Mouse (Mus musculus) layer of hippocampus, adult 8-10 months (tissue): ENCODE results near the gene Pdgfa. TPM values are rescaled to one million over a fixed set of nuclear protein-coding genes. Genes with fewer than 3 reads are reported as not detected.

Source experiments
- DNase-seq, 2 experiments: peaks; one replicate each; pipeline ENCODE4 v3.0.0; 2022; ENCODE audit warnings: low spot score in 2 of 2
- total RNA-seq, 4 experiments: library from RNA; stranded (reverse); gene quantifications; 2 replicates each; pipeline ENCODE4 v1.2.4; 2022

Gene Pdgfa
- total RNA-seq: 10 to 100 TPM; 41.3 to 48.8 (median 46.4) TPM

DNA sequence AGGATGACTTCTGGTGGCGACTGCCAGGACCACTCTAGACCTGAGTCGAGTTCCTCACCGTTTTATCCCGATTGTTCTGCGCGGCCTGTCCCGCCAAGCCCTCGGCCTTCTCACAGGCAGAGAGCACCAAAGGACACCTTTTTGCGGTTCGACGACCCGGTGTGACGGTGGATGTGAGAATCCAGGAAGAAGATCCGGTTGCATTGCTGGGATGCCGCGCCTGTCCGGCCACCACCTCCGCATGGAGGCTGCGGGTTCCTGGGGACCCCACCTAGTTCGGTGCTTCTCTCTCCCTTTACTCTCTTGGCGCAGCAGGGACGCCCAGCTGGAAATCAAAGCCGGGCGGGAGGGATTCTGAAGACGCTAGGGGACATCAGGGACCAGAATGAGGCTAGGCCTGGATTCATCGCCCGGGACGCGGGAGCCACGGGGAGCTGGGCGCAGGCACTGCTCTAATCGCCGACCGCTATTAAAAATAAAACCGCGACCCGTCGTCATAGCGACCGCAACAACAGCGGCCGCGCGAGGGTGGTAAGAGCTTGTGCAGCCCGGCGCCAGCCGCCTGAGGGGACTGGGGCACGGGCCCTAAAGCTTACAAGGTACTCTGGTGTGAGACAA, at the start of gene Pdgfa:
Gene Pdgfa (minus strand): TSS at position 200 of the 618 bp plus-strand sequence.
- peak; percentile 44 to 59 for DNase-seq

DNA sequence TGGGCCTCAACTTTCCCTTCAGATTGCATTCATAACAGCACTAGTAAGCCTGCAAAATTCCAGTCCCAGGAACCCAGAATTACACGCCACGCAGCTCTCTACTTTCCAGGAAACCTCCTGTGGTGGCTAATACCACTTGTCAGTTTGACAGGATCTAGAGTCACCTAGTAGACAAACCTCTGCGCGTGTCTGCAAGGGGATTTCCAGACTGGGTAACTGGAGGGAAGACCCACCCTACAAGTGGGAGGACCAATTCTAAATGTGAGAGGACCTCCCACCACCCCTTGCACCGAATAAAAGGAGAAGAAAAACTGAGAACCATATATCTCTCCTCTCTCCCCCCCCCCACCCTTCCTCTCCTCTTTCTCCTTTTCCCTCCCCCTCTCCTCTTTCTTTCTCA, 49.5 kb upstream of the Pdgfa start:
- DNase-seq: no peak

DNA sequence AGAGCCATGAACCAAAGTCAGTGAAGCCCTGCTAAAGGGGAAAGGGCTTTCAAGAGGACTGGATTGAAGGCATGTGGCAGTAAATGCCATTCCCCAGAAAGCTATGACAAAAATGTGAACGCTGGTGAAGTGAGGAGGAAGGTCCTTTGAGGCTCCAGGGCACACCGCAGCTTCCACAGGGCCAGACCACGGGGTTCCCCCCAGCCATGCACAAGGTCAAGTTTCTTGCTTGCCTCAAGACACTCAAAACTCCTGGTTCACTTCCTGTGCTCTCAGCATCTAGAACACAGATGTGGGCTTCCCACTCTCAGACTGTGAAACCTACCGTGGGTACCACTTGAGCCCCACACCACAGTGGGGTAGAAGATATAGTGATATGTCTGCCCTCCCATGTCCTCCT, 46.4 kb upstream of the Pdgfa start:
- DNase-seq: no peak

DNA sequence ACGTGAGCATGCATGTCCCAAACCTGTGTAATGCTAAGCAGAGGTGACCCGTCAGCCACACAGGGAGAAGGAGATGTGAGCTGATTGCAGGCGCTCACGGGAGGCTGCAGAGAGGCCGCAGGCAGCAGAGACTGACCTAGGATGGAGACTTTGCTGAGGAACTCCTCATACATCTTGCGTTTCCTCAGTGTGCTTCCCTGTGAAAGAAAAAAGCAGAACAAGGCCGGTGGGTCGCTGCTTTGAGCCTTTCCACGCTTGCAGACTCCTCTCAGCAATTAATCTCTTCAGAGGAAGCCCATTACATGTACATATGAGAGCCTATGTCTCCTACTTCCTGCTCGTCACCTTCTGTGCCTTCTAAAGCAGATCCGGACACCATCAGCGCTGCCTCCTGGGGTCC, 45.1 kb upstream of the Pdgfa start:
- DNase-seq: no peak

DNA sequence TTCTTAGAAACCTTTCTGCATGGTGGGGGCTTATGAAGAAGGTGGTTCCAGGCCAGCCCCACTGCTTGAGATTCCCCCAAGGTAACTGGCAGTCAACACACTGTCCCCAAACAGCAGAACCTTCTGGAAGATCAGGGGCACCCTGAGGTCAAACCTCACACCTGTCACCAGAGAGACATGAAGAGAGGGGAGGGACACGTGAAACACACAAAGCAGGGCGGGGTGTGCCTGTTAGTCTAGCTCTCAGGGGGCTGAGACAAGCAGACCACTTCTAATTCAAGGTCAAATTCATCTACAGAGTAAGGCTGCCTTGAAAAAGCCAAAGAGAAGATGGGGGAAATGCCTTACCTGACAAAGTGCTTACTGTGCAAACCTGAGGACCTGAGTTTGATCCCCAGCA, 38.0 kb upstream of the Pdgfa start:
- DNase-seq: no peak

DNA sequence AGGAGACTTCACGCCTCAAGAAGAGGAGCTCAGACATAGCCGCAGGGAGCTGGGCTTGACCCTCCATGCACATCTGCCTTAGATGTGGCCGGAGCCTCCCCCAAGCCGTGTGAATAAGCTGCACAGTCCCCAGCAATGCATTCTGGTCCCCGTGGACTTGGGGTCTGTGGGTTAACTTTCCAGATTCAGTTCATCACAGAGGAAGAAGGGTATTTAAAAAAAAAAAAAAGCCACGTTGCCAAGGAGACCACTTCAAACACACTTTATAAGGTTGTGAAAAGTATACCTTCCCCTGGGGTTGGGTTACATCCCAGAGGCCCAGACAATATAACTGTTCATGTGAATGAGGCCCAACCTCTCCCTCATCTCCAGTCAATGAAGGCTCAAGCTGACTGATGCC, 37.6 kb upstream of the Pdgfa start:
- DNase-seq: no peak

DNA sequence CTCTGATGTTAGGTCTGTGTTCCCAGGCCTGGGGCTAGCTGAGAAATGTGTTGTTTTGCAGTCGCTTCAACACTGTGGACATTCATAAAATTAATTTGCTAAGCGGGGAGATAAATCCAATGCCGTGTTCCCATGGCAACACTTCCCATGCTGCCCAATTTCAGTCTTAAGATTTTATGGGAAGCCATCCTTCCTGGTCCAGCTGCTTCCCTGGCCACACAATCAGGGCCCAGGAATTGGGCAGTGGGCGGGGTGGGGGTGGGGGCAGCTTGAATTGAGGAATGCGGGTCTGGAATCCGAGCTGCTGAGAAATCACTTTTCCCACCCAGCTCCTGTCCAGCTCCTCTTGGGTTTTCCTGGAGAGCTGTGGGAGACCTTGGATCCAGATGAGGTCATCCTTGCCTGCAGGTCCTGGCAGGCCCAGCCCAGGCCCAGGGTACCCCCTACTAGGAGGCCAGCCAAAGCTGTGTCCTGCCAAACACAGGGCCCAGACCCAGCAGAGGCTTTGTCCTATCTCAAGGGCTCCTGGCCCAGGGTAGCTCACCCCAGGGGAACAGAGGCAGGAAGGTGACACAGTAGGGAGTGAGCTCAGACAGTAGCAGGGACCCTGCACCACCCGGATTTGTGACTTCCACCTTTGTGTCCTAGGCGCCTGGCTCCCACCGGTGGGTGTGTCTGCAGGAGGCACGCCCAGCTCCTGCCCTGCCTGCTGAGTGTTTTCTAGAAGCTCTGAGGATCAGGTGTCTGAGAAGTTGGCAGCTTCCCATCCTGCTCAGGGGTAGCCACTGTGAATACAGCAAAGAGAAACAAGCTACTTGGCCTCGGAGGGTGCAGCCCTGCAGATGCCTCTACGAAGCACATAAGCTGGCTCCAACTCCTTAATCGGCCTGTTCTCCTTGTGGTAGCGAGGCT, 36.5 kb upstream of the Pdgfa start:
- DNase-seq: no peak

DNA sequence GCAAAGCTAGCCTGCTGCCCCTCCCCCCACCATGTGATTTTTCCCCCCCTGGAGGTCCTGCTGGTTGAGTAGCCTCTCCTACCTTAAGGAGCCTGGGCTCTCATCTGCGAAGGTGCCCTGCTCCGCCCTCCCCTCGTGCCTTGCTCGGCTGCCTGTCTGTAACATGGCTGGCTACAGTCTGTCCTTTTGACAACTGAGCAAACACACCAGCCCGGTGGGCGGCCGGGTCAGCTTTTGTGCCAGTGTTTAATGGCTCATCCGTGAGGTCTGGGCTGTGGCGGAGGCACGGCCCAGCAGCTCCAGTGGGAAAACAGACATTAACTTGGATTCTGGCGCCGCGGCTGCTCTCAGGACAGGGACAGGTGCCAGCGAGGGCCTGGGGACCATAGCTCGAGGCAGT, 30.4 kb upstream of the Pdgfa start:
- DNase-seq: no peak

DNA sequence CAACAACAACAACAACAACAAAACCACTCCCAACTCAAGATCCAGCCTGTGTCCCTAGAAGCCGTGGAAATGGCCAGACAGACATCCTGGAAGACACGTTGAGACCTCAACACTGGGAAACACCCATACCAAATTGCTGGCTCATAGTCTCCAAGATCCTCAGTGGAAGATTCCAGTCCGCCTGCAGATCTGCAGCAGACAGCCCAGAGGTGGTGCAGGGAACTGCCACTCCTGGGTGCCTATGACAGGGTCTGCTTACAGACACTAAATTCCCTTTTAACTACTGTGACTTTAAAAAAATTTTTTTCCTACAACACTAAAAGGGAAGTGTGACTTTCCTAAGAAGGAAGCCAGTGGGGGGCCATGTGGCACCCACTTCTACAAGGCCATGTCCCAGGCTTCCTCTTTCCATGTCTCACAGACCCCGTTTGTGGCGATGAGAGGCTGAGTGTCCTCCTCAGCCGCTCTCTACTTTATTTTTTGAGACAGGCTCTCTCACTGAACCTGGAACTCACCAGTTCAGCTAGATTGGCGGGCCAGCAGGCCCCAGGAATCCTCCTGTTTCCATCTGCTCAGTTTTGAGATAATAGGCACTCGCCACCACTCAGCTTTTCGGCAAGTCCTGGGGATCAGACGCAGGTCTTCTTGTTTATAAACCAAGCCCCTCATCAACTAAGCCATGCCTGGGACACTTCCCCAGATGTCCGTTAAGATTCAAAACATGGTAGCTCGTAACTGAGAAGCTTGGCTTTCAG, 27.4 kb upstream of the Pdgfa start:
- no peak for DNase-seq

DNA sequence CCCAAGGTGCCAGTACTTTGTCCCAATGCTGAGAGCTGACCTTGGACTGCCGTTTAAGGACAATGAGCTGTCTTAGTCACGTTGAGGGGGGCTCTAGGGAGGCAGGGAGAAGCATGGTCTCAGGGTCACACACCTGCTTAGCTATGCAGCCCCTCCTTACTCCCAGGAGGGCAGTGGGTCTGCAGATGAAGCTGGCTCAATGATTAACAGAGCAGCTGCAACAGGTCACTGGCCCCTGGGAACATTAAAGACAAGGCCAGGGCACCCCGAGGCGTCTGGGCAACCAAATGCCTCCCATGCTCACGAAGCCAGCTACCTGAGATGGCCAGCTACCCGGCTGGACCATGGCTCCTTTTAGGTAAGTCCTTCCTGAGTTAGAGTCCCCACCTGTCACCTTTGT, 23.4 kb upstream of the Pdgfa start:
- no peak for DNase-seq

DNA sequence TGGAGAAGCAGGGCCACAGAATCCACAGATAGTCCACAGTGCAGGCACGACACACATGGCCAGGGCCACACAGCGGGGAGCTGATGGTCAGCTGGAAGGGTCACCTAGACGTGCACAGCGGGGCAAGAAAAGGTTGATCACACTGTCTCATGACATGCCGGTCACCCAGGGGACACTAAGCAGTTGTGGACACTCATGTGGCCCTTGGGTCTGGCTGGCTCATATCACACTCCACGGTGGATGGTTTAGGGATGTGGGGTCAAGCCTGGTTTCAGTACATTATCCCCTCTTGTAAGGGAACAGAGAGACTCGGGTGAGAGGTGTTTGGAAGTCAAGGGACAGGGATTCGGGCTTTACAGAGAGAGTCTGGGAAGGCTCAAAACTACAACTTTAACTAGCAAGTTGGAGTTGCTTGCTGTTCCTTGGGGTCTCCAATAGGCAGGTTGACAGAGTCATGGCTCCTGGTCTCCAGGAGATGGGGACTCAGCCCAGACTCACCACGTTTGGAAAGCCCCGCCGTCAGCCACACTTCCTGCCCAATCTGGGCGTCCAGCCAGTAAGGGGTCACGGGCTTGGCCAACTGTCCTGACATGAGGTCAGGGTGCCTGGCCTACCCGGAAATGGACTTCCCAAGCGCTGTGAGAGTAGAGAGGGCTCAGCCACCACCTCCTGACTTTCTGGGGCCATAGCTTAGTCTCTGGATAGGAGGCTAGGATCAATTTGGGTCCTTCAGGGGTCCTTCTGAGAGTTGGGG, 20.4 kb upstream of the Pdgfa start:
- no peak for DNase-seq

DNA sequence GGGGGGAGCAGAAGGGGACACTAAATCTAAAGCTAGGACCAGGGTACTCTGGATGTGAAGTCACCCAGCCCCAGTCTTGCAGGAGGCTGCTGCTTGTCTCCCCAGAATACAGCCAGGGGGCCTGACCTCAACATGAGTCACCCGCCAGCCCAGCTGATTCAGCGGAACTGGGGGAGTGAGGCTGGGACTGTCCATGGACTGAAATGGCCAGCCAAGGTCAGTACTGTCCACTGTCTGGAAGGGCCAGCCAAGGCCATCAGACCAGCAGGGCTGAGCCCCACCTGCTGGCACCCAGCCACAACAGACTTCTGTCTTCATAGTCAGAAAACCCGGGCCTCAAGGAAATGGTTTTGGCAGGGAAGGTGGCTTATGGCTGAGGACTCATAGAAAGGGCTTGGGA, 17.9 kb upstream of the Pdgfa start:
- DNase-seq: no peak

DNA sequence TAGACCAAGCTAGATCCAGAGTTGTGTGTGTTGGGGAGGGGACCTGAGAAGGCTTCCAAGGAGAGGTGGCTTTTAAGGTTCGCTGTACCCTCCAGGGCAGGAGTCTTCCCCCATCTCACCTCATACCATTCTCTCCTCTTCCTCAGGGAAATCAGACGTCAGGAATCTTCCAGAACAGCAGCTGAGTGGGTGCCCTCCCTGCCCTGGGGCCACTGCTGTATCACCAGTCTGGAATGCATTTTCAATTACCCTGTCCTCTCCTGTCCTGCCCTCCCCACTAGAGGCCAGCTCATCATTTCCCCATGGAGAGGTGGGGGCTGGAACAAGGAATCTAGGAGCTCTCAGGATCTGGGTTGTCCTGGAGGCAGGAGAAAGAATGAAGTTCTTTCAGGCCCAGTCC, 13.5 kb upstream of the Pdgfa start:
- no peak for DNase-seq

DNA sequence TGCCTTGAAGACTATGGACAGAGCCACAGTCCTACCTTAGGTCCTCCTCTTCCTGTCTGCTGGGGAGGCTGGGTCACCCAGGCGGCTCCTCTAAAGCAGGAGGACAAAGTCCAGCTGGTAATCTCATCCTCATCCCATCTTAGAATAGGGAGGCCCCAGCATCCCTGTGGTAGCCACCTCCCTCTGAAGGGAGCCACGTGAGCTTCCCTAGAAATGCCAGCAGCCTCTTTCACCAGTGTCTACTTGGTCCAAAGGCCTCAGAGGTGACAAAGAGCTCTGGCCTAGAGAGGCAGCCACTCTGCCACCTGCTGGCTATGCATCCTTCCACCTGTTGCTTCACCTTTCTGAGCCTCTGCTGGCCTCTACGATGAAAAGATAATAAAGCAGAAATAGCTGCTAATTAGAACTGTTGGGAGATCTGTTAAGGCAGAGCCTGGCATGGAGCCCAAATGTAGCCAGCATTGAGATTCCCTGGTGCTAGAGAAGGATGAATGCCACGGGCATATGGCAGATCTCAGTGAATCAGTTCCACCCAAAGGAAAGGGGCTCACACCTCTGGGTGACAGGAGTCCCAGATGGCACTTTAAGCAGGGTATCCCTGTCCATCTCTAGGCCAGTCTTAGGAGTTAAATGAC, 10.1 kb upstream of the Pdgfa start:
- DNase-seq: no peak

DNA sequence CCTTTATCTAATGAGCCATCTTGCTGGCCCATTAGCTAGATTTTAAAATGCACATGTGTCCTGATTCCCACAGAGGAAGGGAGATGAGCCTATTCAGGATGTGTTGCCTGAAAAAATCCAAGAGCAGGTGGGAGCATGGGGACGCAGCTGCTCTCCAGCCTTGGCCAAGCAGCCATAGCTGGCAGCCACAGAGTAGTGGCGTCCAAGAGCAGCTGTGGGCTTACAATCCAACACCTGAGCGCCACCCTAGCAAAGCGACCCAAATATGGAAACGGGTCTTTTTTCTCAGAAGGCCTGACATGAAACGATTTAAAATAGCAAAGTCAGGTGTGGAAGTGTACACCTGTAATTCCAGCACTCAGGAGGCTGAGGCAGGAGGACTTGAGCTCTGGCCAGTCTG, 7.4 kb upstream of the Pdgfa start:
- no peak for DNase-seq

DNA sequence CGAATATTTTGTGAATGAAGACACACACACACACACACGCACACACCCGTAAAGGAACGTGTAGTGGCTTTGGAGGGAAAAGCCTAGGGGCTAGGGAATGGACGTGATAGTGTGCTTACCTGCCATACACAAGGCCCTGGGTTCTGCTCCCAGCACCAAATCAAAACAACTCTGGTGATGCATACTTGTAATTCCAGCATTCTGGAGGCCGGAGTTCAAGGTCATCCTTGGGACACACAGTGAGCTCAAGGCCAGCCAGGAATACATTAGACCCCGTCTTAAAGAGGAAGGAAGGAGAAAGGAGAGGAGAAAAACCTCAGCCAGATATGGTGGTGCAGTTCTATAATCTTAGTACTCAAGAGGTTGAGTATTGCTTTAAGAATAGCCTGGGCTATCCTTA, 2.5 kb upstream of the Pdgfa start:
- no peak for DNase-seq

DNA sequence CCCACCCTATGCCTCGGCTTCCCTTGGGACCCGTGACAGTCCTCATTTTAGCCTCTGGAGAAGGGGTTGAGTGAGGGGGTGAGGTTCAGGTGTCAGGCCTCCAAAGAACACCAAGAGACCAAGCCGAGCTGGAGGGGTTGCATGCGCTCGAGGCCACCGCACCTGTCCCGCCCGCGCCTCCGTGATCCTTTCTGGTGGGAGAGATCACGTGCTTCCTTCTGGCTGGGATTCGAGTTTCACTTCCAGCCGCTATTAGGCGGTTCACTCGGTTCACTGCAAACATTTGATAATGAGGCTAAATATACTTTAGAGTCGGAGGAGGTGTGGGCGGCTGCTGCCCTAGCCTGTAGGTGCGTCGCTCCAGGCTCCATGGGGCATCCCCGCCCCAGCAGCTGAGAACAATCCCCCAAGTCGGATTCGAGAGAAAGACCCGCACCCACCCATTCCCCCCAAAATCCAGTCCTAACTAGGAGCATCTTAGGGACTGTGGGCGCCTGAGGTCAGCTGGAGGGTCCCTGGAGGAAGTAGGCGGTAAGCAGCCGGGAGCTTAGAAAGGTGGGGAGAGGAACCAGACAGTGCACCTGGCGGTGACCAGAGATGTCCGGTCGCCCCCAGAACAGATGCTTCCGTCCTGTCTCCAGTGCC, 888 bp upstream of the Pdgfa start:
- DNase-seq: no peak

DNA sequence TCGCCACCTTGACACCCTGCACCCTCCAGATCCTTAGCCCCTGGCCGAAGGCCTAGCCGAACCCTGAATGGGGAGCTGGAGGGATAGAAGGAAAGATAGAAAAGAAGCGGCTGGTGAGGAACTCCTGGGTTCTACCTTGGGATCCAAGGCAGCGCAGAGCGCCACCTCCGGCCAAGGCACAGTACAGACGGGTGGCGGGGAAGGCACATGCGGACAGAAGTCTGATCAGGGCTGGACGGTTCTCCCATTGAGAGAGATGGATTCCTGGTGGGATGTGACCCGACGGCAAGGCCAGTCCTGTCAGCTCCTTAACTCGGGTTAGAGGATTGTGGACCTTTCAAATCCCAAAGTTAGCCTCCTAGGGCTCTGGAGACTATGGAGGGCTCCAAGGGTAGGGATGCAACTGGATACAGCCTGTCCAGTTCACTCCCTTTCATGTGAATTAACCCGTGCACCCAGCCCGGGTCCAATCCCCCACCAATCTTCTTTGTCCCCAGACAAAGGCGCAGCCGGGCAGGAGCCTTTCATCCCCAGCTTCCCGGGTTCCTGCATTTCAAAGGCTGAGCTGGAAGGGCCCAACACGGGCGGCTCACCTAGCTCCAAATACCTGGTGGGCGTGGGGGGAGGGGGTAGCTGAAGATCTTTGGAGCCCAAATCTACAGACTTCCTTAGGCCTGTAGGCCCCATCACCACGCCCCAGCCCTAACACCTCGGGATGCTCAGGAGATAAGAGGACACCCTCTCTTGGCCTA, 672 bp downstream of the Pdgfa start:
- peak in 1 of 2 experiments; percentile 45 for DNase-seq

DNA sequence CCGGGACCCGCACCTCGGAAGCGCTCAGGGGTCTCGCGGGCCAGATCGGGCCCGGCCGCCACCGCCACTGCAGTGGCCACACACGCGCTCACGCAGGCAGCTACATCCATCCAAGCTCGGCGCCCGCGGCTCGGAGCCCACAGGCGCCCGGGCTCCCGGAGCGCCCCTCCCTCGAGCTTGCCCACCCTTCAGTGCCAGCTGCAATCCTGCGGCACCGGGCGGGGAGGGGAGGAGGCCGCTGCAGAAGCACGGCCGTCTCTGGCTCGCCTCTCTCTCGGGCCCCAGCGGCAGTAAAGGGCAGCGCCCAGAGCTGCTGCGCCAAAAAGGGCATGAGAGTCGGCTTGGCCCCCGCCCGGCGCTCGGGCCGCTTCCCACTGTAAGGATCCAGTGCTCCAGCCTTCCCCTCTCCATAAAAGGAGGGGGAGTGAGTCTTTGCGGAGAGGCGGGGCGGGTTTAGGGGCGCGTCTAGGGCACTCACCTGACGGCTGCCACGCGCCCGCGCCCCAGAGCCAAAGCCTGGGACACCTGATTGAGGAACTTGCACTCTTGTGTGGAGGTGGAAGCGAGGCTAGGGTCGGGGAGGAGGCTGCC, 1.4 kb downstream of the Pdgfa start:
- DNase-seq: peak; percentile 51 to 69
